Mouse (Mus musculus): ENCODE data around the gene Sptssb. TPM values are rescaled to one million over a fixed set of nuclear protein-coding genes. Genes with fewer than 3 reads are reported as not detected.

Gene Sptssb
- polyA plus RNA-seq, 1 experiment = not detected

Other genes starting within 250 kb of the Sptssb start
- 26.7 and 34.2 TPM in 2 replicates for gene Nmd3, start 138.0 kb downstream of the Sptssb start, polyA plus RNA-seq (2012; rRNA removed)
- gene Otol1, start 147.7 kb upstream of the Sptssb start, polyA plus RNA-seq (2012; rRNA removed) = not detected in 2 replicates

Measured in gonadal fat pad, adult 2 months (tissue).